Mouse (Mus musculus): ENCODE data around the gene Gfy.

DNA sequence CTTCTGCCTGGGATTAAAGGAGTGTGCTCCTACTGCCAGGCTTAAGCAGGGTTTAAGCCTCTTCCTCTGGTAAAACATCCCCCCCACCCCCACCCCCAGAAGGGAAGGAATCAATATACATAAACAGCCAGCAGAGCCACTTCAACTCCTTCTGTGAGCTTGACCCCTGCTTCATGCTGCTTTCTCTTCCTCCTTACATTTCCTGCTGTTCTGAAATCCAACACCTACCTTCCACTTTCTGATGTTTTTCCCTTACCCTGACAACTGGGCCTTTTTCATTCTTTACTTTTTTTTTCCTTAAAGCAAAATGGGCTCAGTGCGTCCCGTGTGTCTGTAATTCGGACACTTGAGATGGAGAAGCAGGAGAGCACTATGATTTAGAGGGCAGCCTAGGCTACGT lies 29.0 kb downstream of the Gfy start:
- TF ChIP-seq POLR2A (IDR thresholded peaks at IDR 0.05; ENCODE audit: low read depth, low read length), result no peak
- TF ChIP-seq CTCF (IDR thresholded peaks at IDR 0.05; ENCODE audit: borderline replicate concordance, insufficient read depth, low read length), result no peak
